Mouse (Mus musculus): Measurements from ENCODE around the gene Tceanc. TPM values are rescaled to one million over a fixed set of nuclear protein-coding genes. Genes with fewer than 3 reads are reported as not detected.

Gene Tceanc
- total and polyA plus RNA-seq, 3 experiments: 3.6 to 5.7 TPM; not detected in 1

- Histone ChIP-seq H3K27me3 (ENCODE audit: control insufficient read depth in 1 of 2, insufficient read depth in 2 of 2, low read length in 2 of 2) (no peaks in the 10 kb centered on the region), H3K9me3 (replicated peaks; ENCODE audit: insufficient read depth, low read length) (no peaks in the 10 kb centered on the region), H3K27ac (ENCODE audit: control insufficient read depth, low read depth, low read length) (no peak overlapping the region), H3K4me3 (ENCODE audit: control insufficient read depth in 1 of 2, insufficient read depth in 1 of 2, low read depth in 2 of 2, low read length in 2 of 2) (no peak overlapping the region), H3K4me1 (ENCODE audit: control insufficient read depth in 1 of 2, insufficient read depth in 2 of 2, low read length in 2 of 2) (peaks cover 0 to 7% of the 10 kb centered on the region in 2 experiments; a peak in 3 of 4 replicates), H3K9ac (ENCODE audit: control insufficient read depth, low read depth, low read length, poor library complexity, severe bottlenecking) (no peak overlapping the region), H3K79me2 (ENCODE audit: control insufficient read depth, insufficient read depth, low read length, poor library complexity) (no peaks in the 10 kb centered on the region), H3K36me3 (ENCODE audit: control insufficient read depth in 1 of 2, insufficient read depth in 2 of 2, low read length in 2 of 2) (peaks cover 0 to 2% of the 10 kb centered on the region in 2 experiments; a peak in 1 of 4 replicates)
- TF ChIP-seq TBP (IDR thresholded peaks at IDR 0.05; ENCODE audit: low read depth, low read length): no peak
- TF ChIP-seq ZMIZ1 (IDR thresholded peaks at IDR 0.05; ENCODE audit: low read depth, low read length): no peak
- TF ChIP-seq NELFE (IDR thresholded peaks at IDR 0.05; ENCODE audit: low read depth, low read length): no peak
- no peak for TF ChIP-seq GABPA (IDR thresholded peaks at IDR 0.05; ENCODE audit: low read depth, low read length)
- no peak for TF ChIP-seq POLR2AphosphoS2 (IDR thresholded peaks at IDR 0.05; ENCODE audit: low read length)
- TF ChIP-seq HCFC1 (IDR thresholded peaks at IDR 0.05; ENCODE audit: low read depth, low read length): no peak
- no peak for TF ChIP-seq SIN3A (IDR thresholded peaks at IDR 0.05; ENCODE audit: low read length)
- TF ChIP-seq MAFK (IDR thresholded peaks at IDR 0.05; ENCODE audit: borderline replicate concordance, low read depth, low read length): no peak
- no peak for TF ChIP-seq GATA1 (IDR thresholded peaks at IDR 0.05; ENCODE audit: low read depth, low read length)
- TF ChIP-seq CHD1 (IDR thresholded peaks at IDR 0.05; ENCODE audit: low read depth, low read length): no peak
- TF ChIP-seq USF2 (IDR thresholded peaks at IDR 0.05; ENCODE audit: borderline replicate concordance in 1 of 2, insufficient read depth in 1 of 2, low read depth in 1 of 2, low read length in 2 of 2): no peak
- no peak for TF ChIP-seq KAT2A (conservative IDR thresholded peaks at IDR 0.05; ENCODE audit: low read depth, low read length)
- TF ChIP-seq MXI1 (IDR thresholded peaks at IDR 0.05; ENCODE audit: low read depth, low read length): no peak
- no peak for TF ChIP-seq POLR2A (IDR thresholded peaks at IDR 0.05; ENCODE audit: control insufficient read depth in 1 of 2, insufficient read depth in 1 of 2, low read depth in 1 of 2, low read length in 2 of 2, poor library complexity in 1 of 2)
- no peak for TF ChIP-seq MEF2A (IDR thresholded peaks at IDR 0.05; ENCODE audit: extremely low read depth, insufficient replicate concordance, low read depth, low read length, poor library complexity, severe bottlenecking)
- no peak for TF ChIP-seq CHD2 (IDR thresholded peaks at IDR 0.05; ENCODE audit: low read length)
- TF ChIP-seq MAZ (IDR thresholded peaks at IDR 0.05; ENCODE audit: low read depth, low read length): no peak
- no peak for TF ChIP-seq RAD21 (IDR thresholded peaks at IDR 0.05; ENCODE audit: low read depth, low read length)
- DNase-seq (ENCODE audit: low read depth, low spot score): no peak
Observed at GRCm38 (mm10) chrX:166520782-166521181, 2.4 kb upstream of the Tceanc start.

- no peak overlapping the region for H3K4me3 ChIP-seq (ENCODE audit: control insufficient read depth in 1 of 2, insufficient read depth in 1 of 2, low read depth in 2 of 2, low read length in 2 of 2)
- H3K27ac ChIP-seq (ENCODE audit: control insufficient read depth, low read depth, low read length): no peak overlapping the region
- peaks cover 2 to 28% of the 10 kb centered on the region in 2 experiments; a peak in 3 of 4 replicates for H3K4me1 ChIP-seq (ENCODE audit: control insufficient read depth in 1 of 2, insufficient read depth in 2 of 2, low read length in 2 of 2)
- H3K27me3 ChIP-seq (ENCODE audit: control insufficient read depth in 1 of 2, insufficient read depth in 2 of 2, low read length in 2 of 2): no peaks in the 10 kb centered on the region
- no peaks in the 10 kb centered on the region for H3K9me3 ChIP-seq (replicated peaks; ENCODE audit: insufficient read depth, low read length)
- H3K79me2 ChIP-seq (ENCODE audit: control insufficient read depth, insufficient read depth, low read length, poor library complexity): no peaks in the 10 kb centered on the region
- no peak for TF ChIP-seq CHD2 (IDR thresholded peaks at IDR 0.05; ENCODE audit: low read length)
- no peak for TF ChIP-seq POLR2A (IDR thresholded peaks at IDR 0.05; ENCODE audit: control insufficient read depth in 1 of 2, insufficient read depth in 1 of 2, low read depth in 1 of 2, low read length in 2 of 2, poor library complexity in 1 of 2)
- TF ChIP-seq USF1 (IDR thresholded peaks at IDR 0.05; ENCODE audit: low read depth, low read length): no peak
- TF ChIP-seq MAFK (IDR thresholded peaks at IDR 0.05; ENCODE audit: borderline replicate concordance, low read depth, low read length): no peak
- TF ChIP-seq ZKSCAN1 (IDR thresholded peaks at IDR 0.05; ENCODE audit: low read depth, low read length): no peak
- TF ChIP-seq ELF1 (IDR thresholded peaks at IDR 0.05; ENCODE audit: low read depth, low read length): no peak
- no peak for TF ChIP-seq ZMIZ1 (IDR thresholded peaks at IDR 0.05; ENCODE audit: low read depth, low read length)
- TF ChIP-seq UBTF (IDR thresholded peaks at IDR 0.05; ENCODE audit: borderline replicate concordance, insufficient read depth, low read depth, low read length): no peak
- TF ChIP-seq TAL1 (IDR thresholded peaks at IDR 0.05; ENCODE audit: low read length): no peak
- no peak for TF ChIP-seq POLR2AphosphoS2 (IDR thresholded peaks at IDR 0.05; ENCODE audit: low read length)
- TF ChIP-seq NRF1 (IDR thresholded peaks at IDR 0.05; ENCODE audit: insufficient read depth, low read depth, low read length, poor library complexity, severe bottlenecking): no peak
- no peak for TF ChIP-seq MAZ (IDR thresholded peaks at IDR 0.05; ENCODE audit: low read depth, low read length)
- no peak for TF ChIP-seq MAX (IDR thresholded peaks at IDR 0.05; ENCODE audit: low read length)
- no peak for TF ChIP-seq HCFC1 (IDR thresholded peaks at IDR 0.05; ENCODE audit: low read depth, low read length)
- TF ChIP-seq GATA1 (IDR thresholded peaks at IDR 0.05; ENCODE audit: low read depth, low read length): no peak
- H3K36me3 ChIP-seq (ENCODE audit: control insufficient read depth in 1 of 2, insufficient read depth in 2 of 2, low read length in 2 of 2): peaks cover 0 to 24% of the 10 kb centered on the region in 2 experiments; a peak in 2 of 4 replicates
- no peak overlapping the region for H3K9ac ChIP-seq (ENCODE audit: control insufficient read depth, low read depth, low read length, poor library complexity, severe bottlenecking)
- DNase-seq (ENCODE audit: low read depth, low spot score): no peak
Observed at GRCm38 (mm10) chrX:166516631-166517030, 1.7 kb downstream of the Tceanc start.
